Mouse (Mus musculus): ENCODE measurements around the gene Csf2rb. TPM values are rescaled to one million over a fixed set of nuclear protein-coding genes. Genes with fewer than 3 reads are reported as not detected.

The Csf2rb gene
- polyA plus RNA-seq, 1 experiment from 2014 or later = 2.1 TPM

- Histone ChIP-seq H3K4me2 (replicated peaks) (no peak overlapping the region), H3K27ac (no peak overlapping the region), H3K4me1 (no peaks in the 10 kb centered on the region), H3K27me3 (peaks cover 7% of the 10 kb centered on the region), H3K9me3 (replicated peaks) (no peaks in the 10 kb centered on the region), H3K9ac (no peak overlapping the region), H3K4me3 (no peak overlapping the region), H3K36me3 (no peaks in the 10 kb centered on the region)
- no peak for ATAC-seq (ENCODE audit: low FRiP score)
- WGBS = 78% methylated on average over 3 of the region's 3 CpGs
Observed at GRCm38 (mm10) chr15:78367811-78368210, 42.3 kb downstream of the Csf2rb start.

DNA sequence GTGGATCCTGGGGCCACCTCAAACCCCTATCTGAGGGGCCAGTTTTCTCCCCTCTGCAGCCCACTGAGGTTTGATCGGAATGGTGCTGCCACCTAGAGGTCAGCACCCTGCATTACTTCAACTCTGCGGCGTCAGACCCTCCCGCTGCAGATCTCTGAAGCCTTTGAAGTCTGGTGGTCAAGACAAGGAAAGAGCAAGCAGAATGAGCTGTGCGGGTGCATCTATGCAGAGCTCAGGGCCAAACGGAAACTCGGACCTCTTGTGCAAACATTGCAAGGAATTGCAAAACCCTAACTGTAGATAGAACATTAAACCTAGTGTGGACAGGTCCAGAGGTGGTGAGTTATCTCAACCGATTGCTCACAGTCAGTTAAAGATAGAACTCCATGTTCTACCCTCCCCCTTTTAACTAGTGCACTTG lies 43.4 kb downstream of the Csf2rb start:
- no peaks in the 10 kb centered on the region for H3K36me3 ChIP-seq
- WGBS = 14% methylated on average over 8 of the region's 8 CpGs
- no peaks in the 10 kb centered on the region for H3K9me3 ChIP-seq (replicated peaks)
- peaks cover 7% of the 10 kb centered on the region for H3K27me3 ChIP-seq
- no peaks in the 10 kb centered on the region for H3K4me1 ChIP-seq
- no peak for ATAC-seq (ENCODE audit: low FRiP score)
- no peak overlapping the region for H3K9ac ChIP-seq
- no peak overlapping the region for H3K27ac ChIP-seq
- no peak overlapping the region for H3K4me2 ChIP-seq (replicated peaks)
- no peak overlapping the region for H3K4me3 ChIP-seq

- Histone ChIP-seq H3K4me3 (no peak overlapping the region), H3K9ac (no peak overlapping the region), H3K4me2 (replicated peaks) (no peak overlapping the region), H3K4me1 (no peaks in the 10 kb centered on the region), H3K36me3 (no peaks in the 10 kb centered on the region), H3K27ac (no peak overlapping the region), H3K9me3 (replicated peaks) (no peaks in the 10 kb centered on the region), H3K27me3 (peaks cover 7% of the 10 kb centered on the region)
- no peak for ATAC-seq (ENCODE audit: low FRiP score)
- 26% methylated on average over 1 of the region's 1 CpGs for WGBS
Observed at GRCm38 (mm10) chr15:78369641-78370040, 44.1 kb downstream of the Csf2rb start.

DNA sequence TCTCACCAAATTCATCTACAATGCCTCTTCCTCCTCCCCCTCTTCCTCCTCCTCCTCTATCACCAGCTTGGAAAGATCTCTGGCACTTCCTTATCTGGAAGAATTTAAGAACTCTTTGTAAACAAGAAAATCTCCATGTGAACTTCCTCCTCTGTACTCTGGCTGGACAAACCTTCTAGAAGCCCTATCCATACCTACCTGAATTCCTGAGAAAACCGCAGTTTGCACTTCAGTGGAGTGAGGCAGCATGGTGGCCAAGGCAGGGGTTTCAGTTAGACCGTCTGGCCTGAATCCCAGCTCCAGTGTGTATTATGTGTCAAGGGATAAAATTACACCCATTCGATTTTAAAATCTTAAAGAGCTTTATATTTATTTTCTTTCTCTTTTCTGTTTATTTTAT lies 47.2 kb downstream of the Csf2rb start:
- no peak overlapping the region for H3K9ac ChIP-seq
- no peak overlapping the region for H3K4me3 ChIP-seq
- no peaks in the 10 kb centered on the region for H3K9me3 ChIP-seq (replicated peaks)
- H3K27me3 ChIP-seq = peaks cover 6% of the 10 kb centered on the region
- no peak overlapping the region for H3K4me2 ChIP-seq (replicated peaks)
- no peaks in the 10 kb centered on the region for H3K4me1 ChIP-seq
- WGBS = 82% methylated on average over 3 of the region's 3 CpGs
- H3K36me3 ChIP-seq = no peaks in the 10 kb centered on the region
- no peak for ATAC-seq (ENCODE audit: low FRiP score)
- H3K27ac ChIP-seq = no peak overlapping the region

DNA sequence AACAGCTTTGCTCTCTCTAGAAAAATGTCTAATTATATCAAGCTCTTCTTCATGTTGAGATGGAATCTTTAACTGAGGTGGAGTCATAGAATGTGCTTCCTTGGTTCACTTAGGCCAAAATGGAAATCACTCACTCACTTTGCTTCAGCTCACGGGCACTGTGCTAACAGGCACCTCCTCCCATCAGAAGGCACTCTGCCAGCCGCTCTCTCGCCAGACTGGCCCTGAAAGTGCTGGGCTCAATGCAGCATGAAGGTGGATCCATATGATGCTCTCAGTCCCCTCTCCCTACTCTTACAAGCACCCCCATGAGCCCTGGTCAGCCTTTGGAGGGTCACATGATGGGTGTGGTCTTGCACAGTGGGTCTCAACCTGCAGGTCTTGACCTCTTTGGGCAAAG lies 48.7 kb downstream of the Csf2rb start:
- H3K27me3 ChIP-seq = no peaks in the 10 kb centered on the region
- no peaks in the 10 kb centered on the region for H3K9me3 ChIP-seq (replicated peaks)
- H3K27ac ChIP-seq = no peak overlapping the region
- H3K4me3 ChIP-seq = no peak overlapping the region
- H3K4me2 ChIP-seq (replicated peaks) = no peak overlapping the region
- no peak overlapping the region for H3K9ac ChIP-seq
- no peaks in the 10 kb centered on the region for H3K4me1 ChIP-seq
- no peak for ATAC-seq (ENCODE audit: low FRiP score)
- 76% methylated on average over 3 of the region's 3 CpGs for WGBS
- no peaks in the 10 kb centered on the region for H3K36me3 ChIP-seq

GRCm38 (mm10) chr15:78377859-78378258 lies 52.3 kb downstream of the Csf2rb start:
- Histone ChIP-seq H3K27me3 (no peaks in the 10 kb centered on the region), H3K4me1 (no peaks in the 10 kb centered on the region), H3K4me2 (replicated peaks) (no peak overlapping the region), H3K27ac (no peak overlapping the region), H3K36me3 (no peaks in the 10 kb centered on the region), H3K4me3 (no peak overlapping the region), H3K9me3 (replicated peaks) (no peaks in the 10 kb centered on the region), H3K9ac (no peak overlapping the region)
- no peak for ATAC-seq (ENCODE audit: low FRiP score)
- WGBS = 88% methylated on average over 10 of the region's 10 CpGs

DNA sequence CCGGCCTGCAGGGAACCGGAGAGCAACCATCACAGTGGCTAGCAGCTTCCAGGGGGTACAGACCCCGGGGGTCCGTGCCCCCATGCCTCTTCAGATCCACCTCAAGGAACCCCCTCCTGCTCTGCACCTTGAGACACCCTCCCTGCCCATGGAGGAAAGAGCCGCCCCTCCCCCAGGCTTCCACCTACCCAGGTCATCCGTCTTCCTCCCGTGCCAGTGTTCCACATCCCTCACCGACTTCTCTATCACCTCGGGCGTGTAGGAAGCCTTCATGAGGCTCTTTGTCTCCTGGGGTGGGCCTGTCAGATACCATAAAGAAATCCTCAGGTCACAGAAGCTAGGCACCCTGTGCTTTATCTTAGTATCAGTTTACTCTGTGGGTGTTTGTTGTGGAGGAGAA lies 53.0 kb downstream of the Csf2rb start:
- H3K9me3 ChIP-seq (replicated peaks) = no peaks in the 10 kb centered on the region
- 78% methylated on average over 10 of the region's 10 CpGs for WGBS
- H3K9ac ChIP-seq = no peak overlapping the region
- no peak overlapping the region for H3K4me3 ChIP-seq
- ATAC-seq (ENCODE audit: low FRiP score) = no peak
- no peak overlapping the region for H3K4me2 ChIP-seq (replicated peaks)
- no peaks in the 10 kb centered on the region for H3K4me1 ChIP-seq
- no peaks in the 10 kb centered on the region for H3K27me3 ChIP-seq
- no peaks in the 10 kb centered on the region for H3K36me3 ChIP-seq
- no peak overlapping the region for H3K27ac ChIP-seq

- Histone ChIP-seq H3K27ac (no peak overlapping the region), H3K4me3 (no peak overlapping the region), H3K27me3 (no peaks in the 10 kb centered on the region), H3K9ac (no peak overlapping the region), H3K4me2 (replicated peaks) (no peak overlapping the region), H3K9me3 (replicated peaks) (no peaks in the 10 kb centered on the region), H3K36me3 (no peaks in the 10 kb centered on the region), H3K4me1 (peaks cover 3% of the 10 kb centered on the region; the same call in 1 of the 2 replicates)
- no peak for ATAC-seq (ENCODE audit: low FRiP score)
- 81% methylated on average over 2 of the region's 2 CpGs for WGBS
Observed at GRCm38 (mm10) chr15:78380208-78380607, 54.7 kb downstream of the Csf2rb start.

- no peak overlapping the region for H3K4me3 ChIP-seq
Observed at GRCm38 (mm10) chr15:78380741-78381140, 55.2 kb downstream of the Csf2rb start.

GRCm38 (mm10) chr15:78382115-78382514 lies 56.6 kb downstream of the Csf2rb start:
- ATAC-seq (ENCODE audit: low FRiP score) = no peak
- H3K9ac ChIP-seq = no peak overlapping the region
- 96% methylated on average over 4 of the region's 4 CpGs for WGBS

More at GRCm38 (mm10) chr15:78380741-78381140, 55.2 kb downstream of the Csf2rb start:
- no peak for ATAC-seq (ENCODE audit: low FRiP score)
- no peak overlapping the region for H3K4me2 ChIP-seq (replicated peaks)
- H3K36me3 ChIP-seq = no peaks in the 10 kb centered on the region
- H3K9ac ChIP-seq = no peak overlapping the region
- no peaks in the 10 kb centered on the region for H3K27me3 ChIP-seq
- H3K4me1 ChIP-seq = peaks cover 3% of the 10 kb centered on the region; the same call in 1 of the 2 replicates
- 67% methylated on average over 4 of the region's 4 CpGs for WGBS
- no peak overlapping the region for H3K27ac ChIP-seq
- H3K9me3 ChIP-seq (replicated peaks) = no peaks in the 10 kb centered on the region

DNA sequence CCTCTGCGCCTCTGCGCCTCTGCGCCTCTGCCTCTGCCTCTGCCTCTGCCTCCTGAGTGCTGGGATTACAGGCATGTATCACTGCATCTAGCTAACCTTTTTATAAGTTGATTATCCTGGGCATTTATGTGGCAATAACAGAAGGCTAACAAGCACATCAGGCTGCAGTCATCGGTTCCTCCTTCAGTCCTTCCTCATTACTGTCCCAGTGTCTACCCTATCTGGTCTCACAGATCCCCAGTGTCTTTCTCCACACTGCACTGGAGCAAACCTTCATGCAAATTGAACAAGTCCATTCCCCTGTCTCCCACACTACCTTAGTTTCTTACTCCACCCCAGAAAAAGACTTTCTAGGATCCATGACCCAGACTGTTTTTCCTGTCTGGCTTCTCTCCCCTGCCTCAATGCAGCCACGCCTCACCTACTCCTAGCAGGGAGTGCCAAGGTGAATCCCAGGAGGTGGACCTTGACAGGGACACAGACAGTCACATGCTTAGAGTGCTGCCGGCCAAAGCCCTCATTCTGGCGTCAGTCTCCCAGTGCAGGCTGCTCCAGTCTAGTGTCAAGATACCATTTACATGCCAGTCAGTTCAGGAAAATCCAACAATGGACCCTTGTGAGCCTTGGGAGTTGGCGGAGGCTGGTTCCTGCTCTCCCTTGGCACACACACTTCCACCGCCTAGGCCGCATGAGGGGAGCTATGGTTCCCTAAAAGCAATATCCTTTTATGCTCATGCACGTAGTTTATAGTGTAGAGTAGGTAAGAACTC lies 58.1 kb downstream of the Csf2rb start:
- Histone ChIP-seq H3K9ac (no peak overlapping the region), H3K4me2 (replicated peaks) (no peak overlapping the region), H3K9me3 (replicated peaks) (no peaks in the 10 kb centered on the region), H3K4me3 (no peak overlapping the region), H3K36me3 (no peaks in the 10 kb centered on the region), H3K27ac (0 out of 2 replicates have a peak overlapping the region, but pooled peaks have one; percentile 5), H3K4me1 (peaks cover 3% of the 10 kb centered on the region; the same call in 1 of the 2 replicates), H3K27me3 (no peaks in the 10 kb centered on the region)
- no peak for ATAC-seq (ENCODE audit: low FRiP score)
- WGBS = 81% methylated on average over 11 of the region's 11 CpGs

More at GRCm38 (mm10) chr15:78382115-78382514, 56.6 kb downstream of the Csf2rb start:
- no peak overlapping the region for H3K4me2 ChIP-seq (replicated peaks)
- H3K27me3 ChIP-seq = no peaks in the 10 kb centered on the region
- peaks cover 3% of the 10 kb centered on the region; the same call in 1 of the 2 replicates for H3K4me1 ChIP-seq
- H3K27ac ChIP-seq = no peak overlapping the region
- no peaks in the 10 kb centered on the region for H3K9me3 ChIP-seq (replicated peaks)
- H3K36me3 ChIP-seq = no peaks in the 10 kb centered on the region
- no peak overlapping the region for H3K4me3 ChIP-seq

DNA sequence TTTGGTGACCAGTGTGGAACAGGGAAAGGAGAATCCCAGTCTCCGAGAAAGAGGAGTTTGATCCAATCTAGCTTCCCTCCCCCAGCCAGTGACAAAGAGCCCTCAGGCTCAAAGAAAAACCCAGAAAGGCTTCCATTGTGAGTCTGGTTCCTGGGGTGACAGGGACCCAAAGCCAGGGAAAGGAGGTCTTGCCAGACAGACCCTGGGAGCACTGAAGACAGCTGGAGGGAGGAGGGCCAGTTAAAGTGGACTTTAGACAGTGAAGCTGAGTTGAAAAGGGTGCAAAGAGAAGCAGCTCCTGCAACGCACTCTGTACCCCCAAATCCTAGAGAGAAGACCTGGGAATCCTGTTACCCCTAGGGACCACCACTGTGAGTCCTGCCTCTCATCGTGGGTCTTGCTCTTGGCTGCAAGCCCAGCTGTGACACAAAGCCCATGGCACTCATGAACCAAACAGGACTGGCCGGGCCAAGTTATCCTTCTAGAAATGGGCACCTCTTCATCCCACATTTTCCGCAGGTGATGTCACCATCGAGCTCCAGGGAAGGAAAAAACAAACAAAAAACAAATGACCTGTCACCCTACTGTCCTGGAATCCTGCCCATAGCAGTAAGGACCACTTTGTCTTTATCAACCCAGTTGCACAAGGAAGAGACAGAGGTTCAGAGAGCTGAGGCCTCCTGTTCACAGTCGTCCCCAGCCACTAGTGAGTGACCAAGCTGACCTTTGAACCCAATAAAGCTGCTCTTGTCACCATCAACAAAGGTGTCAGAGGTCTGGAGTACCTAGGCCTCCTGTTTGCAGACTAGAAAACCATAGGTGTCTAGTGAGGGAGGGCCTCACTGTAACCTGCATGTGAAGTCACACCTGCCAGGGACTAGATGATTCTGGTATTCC lies 58.9 kb downstream of the Csf2rb start:
- H3K4me3 ChIP-seq = no peak overlapping the region
- no peaks in the 10 kb centered on the region for H3K27me3 ChIP-seq
- H3K9ac ChIP-seq = no peak overlapping the region
- H3K36me3 ChIP-seq = no peaks in the 10 kb centered on the region
- no peak for ATAC-seq (ENCODE audit: low FRiP score)
- WGBS = 74% methylated on average over 7 of the region's 7 CpGs
- no peak overlapping the region for H3K4me2 ChIP-seq (replicated peaks)
- 0 out of 2 replicates have a peak overlapping the region, but pooled peaks have one; percentile 5 for H3K27ac ChIP-seq
- H3K9me3 ChIP-seq (replicated peaks) = no peaks in the 10 kb centered on the region
- peaks cover 3% of the 10 kb centered on the region; the same call in 1 of the 2 replicates for H3K4me1 ChIP-seq

All from hindbrain, embryonic 12.5 days (tissue).